Mouse (Mus musculus) stomach, postnatal 0 days (tissue): Measurements from ENCODE around the gene Syt2.

ENCODE experiments used
- CTCF ChIP-seq: IDR thresholded peaks from 2 replicates; pipeline ENCODE4 v1.5.1; 2016; ENCODE audit warnings: antibody characterized with exemption, low read depth, mild to moderate bottlenecking, moderate library complexity
- EP300 ChIP-seq: optimal IDR thresholded peaks from 2 replicates; pipeline ENCODE3; 2016; ENCODE audit warnings: antibody characterized with exemption

DNA sequence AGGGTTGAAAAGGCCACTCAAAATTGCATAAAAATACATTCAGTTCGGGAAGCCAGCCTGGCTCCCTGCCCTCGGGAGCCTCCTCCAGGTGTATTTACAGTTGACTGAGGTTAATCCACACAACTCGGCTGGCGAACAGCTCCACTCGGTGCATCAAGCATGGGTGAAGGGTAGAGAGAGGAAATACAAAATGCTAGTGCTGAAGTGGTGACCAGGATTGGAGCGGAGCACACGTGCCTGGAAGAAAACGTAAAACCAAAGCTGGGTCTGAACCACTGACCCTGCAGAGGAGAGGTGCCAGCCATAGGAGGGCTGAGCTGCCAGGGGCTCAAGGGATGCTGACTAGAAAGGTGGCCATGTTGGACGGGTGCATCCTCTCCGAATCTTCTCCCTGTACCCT, 108.3 kb downstream of the Syt2 start:
- TF ChIP-seq CTCF: no peak
- TF ChIP-seq EP300: no peak
